In genomic region chr4:105423727-105424201, GRCm38 (mm10) we compare ENCODE assay signal across 9 mouse cellular contexts.
DNase-seq lines count a peak whose midpoint lies in the region; ATAC-seq and TF ChIP-seq lines count a peak whose summit lies in the region.
"Had no signal": no experiment of that assay in that cellular context is flagged by ENCODE, and none has a peak within 500 bp of the region (broad histone marks: within the 10 kb centered on the region; RNA-seq: fewer than 3 reads in every experiment).

No protein-coding gene starts in this region.

- H3K4me2 ChIP-seq in heart, postnatal 0 days (ENCODE audit: low read depth, low read length): no peak overlapping the region
- H3K4me2 ChIP-seq: limb, embryonic 13.5 days had no signal

- 69% methylated on average over 3 of the region's 3 CpGs for WGBS in heart, postnatal 0 days

- 0 out of 2 replicates have a peak, but pooled peaks have one; percentile 24 for TF ChIP-seq EP300 in heart, postnatal 0 days (IDR thresholded peaks at IDR 0.05; ENCODE audit: low read depth)

- peak overlapping the region; percentile 70; the same call in 1 of the 2 replicates for H3K27ac ChIP-seq in heart, postnatal 0 days (ENCODE audit: low read depth)
- H3K27ac ChIP-seq: limb, embryonic 13.5 days had no signal

- H3K27me3 ChIP-seq in heart, postnatal 0 days (ENCODE audit: control insufficient read depth, insufficient read depth, low read length): no peaks in the 10 kb centered on the region
- H3K27me3 ChIP-seq: limb, embryonic 13.5 days had no signal

- peak; percentile 29 to 57 for DNase-seq in lung, postnatal 4 days
- DNase-seq in lung, postnatal 36 days: no peak
- peak; percentile 51 for DNase-seq in adrenal gland, postnatal 14 days
- DNase-seq in heart, postnatal 0 days (ENCODE audit: low spot score): peak; percentile 38
- peak; percentile 26 for DNase-seq in yolk sac, embryonic 10.5 days (ENCODE audit: low spot score)
- no peak for DNase-seq in left cerebral cortex, postnatal 25 days (ENCODE audit: low spot score in 2 of 2)
- DNase-seq in cerebellum, adult 18-20 months: no peak
- DNase-seq: cerebellum, postnatal 25 days had no signal

- H3K4me3 ChIP-seq in heart, postnatal 0 days (ENCODE audit: low read depth, low read length): no peak overlapping the region
- H3K4me3 ChIP-seq: limb, embryonic 13.5 days had no signal

- H3K36me3 ChIP-seq in heart, postnatal 0 days (replicated peaks; ENCODE audit: control insufficient read depth, insufficient read depth, low read length): no peaks in the 10 kb centered on the region
- H3K36me3 ChIP-seq: limb, embryonic 13.5 days had no signal

- no peaks in the 10 kb centered on the region for H3K9me3 ChIP-seq in heart, postnatal 0 days (replicated peaks; ENCODE audit: control insufficient read depth, low read length)
- H3K9me3 ChIP-seq: limb, embryonic 13.5 days had no signal

- no peak overlapping the region for H3K9ac ChIP-seq in heart, postnatal 0 days (replicated peaks; ENCODE audit: low read depth, low read length)
- H3K9ac ChIP-seq: limb, embryonic 13.5 days had no signal

- 0 out of 2 replicates have a peak, but pooled peaks cover 3% of the 10 kb centered on the region for H3K4me1 ChIP-seq in heart, postnatal 0 days (ENCODE audit: control insufficient read depth, insufficient read depth)

- peak; percentile 51 for ATAC-seq in heart, postnatal 0 days (ENCODE audit: insufficient read depth, low read depth)

- intact Hi-C loops in left cerebral cortex, postnatal 25 days (cut with DNase I): no loop called here

- TF ChIP-seq CTCF in heart, postnatal 0 days (IDR thresholded peaks at IDR 0.05; ENCODE audit: low read depth): no peak

Comparison
In these comparisons a context has a peak if more than half of its experiments do, and no peak if none do; other contexts are left out.
1. DNase-seq: peak in lung, postnatal 4 days (2 of 2), adrenal gland, postnatal 14 days (single experiment), heart, postnatal 0 days (single experiment) and yolk sac, embryonic 10.5 days (single experiment); none in lung, postnatal 36 days (single experiment), left cerebral cortex, postnatal 25 days (0 of 2) and cerebellum, adult 18-20 months (0 of 2).